Mouse (Mus musculus) urinary bladder, adult 18-20 months (tissue): Measurements from ENCODE around the gene Ager.
A peak's percentile ranks its signal among the peaks of the same experiment; 100 is the strongest.

Experiments used
- DNase-seq, 2 experiments: peaks; one replicate each; pipeline ENCODE4 v3.0.0; 2022; ENCODE audit warnings: low spot score in 2 of 2, mixed read lengths in 2 of 2

Ager gene

DNA sequence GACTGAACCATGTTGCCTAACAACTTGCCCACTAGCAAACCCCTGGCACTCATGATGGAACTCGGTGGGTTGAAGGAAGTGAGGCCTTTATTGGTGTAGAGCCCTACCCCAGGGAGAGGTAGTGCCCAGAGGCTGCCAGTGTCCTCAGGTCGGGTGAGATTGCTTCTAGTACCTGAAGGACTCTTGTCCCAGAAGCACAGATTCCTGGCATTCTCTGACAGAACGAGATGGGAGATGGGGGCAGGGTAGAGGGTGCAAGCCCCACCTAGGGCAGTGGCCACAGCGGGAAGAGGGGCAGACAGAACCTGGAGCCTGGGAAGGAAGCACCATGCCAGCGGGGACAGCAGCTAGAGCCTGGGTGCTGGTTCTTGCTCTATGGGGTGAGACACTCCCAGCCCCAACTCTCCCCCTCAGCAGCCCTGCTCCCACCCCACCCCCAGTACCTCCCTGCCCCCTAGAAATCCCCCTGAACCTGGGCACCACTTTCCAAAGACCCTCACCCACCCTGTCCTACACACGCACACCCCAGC lies at the start of gene Ager:
Gene Ager, plus strand, starts transcription at position 297 of the 530 bp plus-strand sequence.
- DNase-seq, result no peak

DNA sequence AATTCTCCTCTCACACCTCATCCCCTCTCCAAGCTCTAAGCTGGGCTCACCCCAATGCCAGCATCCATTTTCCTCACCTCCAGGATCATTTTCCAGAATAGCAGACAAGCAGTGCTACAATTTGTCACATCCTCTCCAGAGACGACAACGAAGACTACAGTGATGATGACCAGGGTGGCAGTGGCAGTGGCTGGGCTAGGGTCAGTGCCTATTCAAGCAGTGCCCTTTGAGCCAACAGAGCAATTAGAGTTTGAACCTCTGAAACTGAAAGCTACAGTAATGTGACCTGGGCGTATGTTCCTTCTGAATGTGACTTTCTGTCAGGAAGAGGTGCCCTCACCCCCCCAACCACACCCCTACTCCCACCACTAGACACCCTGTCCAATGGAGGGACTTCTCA lies 48.5 kb upstream of the Ager start:
- DNase-seq, result no peak

DNA sequence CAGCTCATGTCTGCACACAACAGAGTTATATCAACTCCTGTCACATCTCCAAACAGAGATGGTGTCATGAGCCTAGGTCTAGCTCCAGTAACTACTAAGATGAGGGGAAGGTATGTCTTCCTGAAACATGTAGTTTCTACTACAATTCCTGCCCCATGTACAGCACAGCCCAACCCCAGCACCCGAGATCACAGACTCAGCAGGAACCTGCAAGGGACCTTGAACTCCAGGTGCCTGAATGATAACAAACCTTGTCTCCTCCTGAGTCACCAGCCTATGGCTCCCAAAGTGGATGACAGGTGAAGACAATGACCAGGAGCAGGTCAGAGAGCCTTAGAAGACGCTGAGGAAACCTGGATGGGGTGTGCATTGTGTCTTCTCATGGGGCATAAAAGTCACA lies 47.8 kb upstream of the Ager start:
- DNase-seq, result no peak

DNA sequence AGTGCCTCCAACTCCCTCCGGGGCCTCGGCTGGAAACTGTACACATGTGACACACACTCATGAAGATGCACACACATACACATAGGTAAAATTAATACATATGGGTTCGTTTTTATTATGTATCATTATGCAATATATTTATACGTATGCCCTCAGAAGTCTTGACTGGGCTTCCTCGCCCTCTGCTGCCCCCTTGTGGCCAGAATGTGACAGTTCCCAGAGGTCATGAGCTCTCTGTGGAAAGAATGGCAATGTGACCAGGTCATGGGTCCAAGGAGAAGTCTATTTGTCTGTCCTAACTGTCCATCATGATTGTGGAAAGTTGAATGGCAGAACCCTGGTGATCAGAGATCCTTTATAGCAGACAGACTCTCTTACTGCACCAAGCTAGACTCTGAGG lies 42.2 kb upstream of the Ager start:
- DNase-seq, result peak; percentile 66 to 72

DNA sequence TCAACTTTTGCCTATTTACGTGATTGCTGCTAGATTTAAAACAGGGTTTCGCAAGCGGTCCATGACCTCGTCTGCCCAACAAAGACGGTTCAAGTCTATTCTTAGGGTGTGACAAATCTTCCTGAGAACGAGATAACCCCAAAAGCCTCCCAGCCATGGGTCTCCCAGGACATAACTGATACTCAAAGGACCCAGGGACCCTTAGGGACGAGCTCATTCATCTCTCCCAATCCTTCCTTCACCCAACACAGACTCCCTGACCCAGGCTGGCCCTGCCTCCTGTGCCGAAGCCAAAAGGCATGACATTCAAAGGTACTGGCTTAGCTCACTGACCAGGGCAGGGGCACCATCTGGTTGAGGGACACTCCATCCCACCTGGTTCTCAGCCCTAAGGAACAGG lies 41.3 kb upstream of the Ager start:
- no peak for DNase-seq

DNA sequence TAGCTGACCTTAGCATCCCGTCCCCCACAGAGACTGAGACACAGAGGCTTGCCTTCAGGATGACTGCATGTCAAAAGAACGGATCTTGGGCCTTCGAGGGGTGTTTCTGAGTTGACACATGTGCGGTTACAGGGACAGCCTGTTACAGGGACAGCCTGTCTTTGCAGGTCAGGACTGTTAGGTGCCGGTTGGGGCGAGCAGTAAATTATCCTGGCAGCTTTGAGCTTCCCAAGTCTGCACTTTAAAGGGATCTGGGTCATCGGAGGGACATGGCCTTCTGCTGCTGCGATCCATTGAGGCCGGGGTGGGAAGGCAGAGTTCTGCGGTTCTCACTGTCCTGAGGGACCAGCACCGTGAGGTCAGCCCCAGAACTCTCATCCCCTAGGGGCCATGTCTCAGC lies 40.3 kb upstream of the Ager start:
- no peak for DNase-seq

DNA sequence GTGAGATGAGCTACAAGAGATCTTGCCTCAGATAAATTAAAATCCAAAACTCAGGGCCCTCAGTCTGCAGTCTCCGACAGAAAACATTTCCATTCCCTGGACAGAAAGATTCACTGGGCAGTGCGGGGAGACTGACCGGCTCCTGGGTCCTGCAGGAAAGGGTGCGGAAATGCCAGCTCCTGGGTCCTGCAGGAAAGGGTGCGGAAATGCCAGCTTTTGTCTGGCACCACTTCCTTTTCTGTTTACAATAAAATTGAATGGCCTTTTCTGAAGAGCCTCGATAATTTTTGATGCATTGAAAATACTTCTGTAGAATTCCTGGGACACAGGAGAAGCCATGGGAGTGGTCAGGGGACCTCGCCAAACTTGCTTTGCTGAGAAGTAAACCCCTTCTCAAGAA lies 38.5 kb upstream of the Ager start:
- DNase-seq, result no peak

DNA sequence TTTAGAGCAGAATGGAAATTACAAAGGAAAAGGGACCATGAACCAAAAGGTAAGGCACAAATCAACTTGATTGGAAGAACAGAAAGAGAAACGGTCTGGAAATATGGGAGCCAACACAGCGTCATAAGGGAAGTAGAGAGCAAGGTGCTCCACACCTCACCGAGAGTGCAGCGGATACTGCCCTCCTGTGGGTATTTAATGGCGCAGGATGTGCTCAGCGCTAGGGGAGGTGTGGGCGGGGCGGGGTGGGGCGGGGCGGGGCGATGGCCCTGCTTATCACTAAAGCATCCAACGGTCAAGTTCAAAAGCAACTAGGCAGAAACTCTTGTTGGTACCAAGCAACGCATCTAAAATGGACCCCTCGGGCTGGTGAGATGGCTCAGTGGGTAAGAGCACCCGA lies 37.8 kb upstream of the Ager start:
- no peak for DNase-seq

DNA sequence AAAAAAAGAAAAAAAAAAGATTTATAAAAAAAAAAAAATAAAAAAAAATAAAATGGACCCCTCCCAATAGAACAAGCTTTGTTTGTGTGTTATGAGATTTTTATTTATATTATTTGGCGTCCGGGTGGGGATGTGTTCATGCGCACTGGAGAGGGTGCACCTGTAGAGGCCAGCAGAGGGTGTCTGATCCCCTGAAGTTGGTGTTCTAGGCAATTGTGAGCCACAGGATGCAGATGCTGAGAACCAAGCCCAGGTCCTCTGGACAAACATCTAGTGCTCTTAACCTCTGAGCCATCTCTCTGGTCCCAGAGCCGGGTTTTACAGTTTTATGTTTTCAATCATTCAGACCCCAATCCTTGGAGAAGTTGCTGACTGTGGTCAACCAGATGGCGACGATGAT lies 37.2 kb upstream of the Ager start:
- DNase-seq, result no peak

DNA sequence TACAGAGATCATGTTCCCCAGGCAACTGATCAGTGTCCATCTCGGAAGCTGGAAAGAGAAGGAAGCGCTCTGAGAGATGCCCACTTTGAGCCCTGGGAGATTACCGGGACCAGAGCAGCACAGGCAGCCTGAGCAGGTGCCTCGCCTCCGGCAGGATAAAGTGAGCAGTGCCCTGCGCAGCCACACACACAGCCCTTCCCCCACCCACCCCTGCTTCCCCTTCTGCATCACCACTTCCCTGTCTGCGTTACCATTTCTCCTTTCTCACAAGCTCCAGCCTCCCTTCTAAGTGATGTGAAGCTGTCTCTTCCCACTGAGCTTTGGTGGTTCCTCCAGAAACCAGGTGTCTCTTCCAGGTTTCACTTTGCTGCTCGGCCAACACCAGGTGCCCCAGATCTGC lies 36.5 kb upstream of the Ager start:
- no peak for DNase-seq

DNA sequence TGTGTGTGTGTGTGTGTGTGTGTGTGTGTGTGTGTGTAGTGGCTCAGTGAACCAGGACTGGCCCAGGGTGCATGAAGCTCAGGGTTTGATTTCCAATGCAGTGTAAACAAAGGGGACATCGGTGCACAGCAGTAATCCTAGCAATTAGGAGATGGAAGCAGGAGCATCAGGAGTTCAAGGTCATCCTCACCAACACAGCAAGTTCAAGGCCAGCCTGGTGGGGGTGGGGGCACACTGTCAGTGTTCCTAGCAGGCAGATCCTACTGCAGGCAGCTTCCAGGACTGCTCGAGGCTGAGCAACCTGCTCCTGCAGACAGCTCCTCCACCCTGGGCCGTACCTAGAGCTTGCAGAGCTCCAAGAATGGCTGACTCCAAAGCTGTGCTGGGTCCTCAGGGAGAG lies 35.1 kb upstream of the Ager start:
- DNase-seq, result no peak

DNA sequence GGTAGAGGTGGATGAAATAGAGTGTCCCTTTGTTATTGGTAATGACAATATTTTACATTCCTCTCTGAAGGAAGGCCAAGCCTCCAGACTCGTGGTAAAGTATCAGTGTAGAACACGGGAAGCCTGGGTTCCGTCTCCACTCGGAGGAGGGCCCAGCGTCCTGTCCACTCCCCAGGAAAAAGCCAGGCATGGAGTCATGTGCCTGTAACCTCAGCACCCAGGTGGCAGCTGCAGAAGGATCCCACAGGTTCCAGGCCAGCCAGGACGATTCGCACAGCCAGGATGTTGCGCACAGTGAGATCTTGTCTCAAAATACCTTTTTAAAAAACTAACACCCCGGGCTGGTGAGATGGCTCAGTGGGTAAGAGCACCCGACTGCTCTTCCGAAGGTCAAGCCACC lies 34.3 kb upstream of the Ager start:
- no peak for DNase-seq

DNA sequence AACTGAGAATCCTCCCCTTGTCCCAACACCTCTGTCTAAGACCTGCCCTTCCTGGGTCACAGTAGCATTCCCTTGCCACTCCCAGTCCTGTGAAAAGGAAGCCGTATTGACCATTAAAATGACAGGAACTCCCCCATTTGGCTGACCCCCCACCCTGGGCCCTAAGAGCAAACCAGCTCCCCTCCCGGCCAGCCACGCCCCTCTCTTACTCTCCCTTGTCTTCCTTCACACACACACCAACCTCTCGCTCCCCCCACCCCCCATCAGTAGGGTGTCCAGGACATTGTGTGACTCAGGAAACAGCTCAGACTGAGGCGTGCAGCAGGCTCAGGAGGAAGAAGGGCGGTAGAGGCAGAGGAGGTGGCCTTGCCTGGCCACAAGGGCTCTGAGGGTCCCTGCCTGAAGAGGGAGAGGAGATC lies 33.6 kb upstream of the Ager start, which contains the start of gene Notch4:
Gene Notch4, plus strand, starts transcription at position 266 of the 419 bp plus-strand sequence.
- DNase-seq, result no peak

DNA sequence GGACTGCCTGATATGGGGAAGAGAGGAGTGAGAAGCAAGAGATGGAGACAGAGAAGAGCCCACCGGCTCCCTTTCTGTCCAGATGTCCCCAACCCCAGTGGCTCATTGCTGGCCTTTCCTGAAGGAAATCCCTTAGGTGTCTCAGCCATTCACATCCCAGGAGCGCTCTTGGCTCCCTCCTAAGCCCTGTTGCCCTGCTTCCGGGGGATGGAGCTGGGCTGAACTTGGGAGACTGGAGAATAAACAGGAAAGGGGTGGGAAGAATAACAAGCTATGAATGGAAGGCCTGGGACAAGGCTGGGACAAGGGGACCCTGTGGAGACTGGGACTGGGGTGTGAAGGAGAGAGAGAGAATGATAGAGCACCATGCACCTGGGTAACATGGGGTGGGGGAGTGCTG lies 32.9 kb upstream of the Ager start:
- no peak for DNase-seq

DNA sequence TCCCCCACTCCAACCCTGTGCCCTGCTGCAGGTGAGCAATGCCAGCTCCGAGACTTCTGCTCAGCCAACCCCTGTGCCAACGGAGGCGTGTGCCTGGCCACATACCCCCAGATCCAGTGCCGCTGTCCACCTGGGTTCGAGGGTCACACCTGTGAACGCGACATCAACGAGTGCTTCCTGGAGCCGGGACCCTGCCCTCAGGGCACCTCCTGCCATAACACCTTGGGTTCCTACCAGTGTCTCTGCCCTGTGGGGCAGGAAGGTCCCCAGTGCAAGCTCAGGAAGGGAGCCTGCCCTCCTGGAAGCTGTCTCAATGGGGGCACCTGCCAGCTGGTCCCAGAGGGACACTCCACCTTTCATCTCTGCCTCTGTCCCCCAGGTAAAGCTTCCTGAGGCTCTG lies 30.4 kb upstream of the Ager start:
- DNase-seq, result no peak

DNA sequence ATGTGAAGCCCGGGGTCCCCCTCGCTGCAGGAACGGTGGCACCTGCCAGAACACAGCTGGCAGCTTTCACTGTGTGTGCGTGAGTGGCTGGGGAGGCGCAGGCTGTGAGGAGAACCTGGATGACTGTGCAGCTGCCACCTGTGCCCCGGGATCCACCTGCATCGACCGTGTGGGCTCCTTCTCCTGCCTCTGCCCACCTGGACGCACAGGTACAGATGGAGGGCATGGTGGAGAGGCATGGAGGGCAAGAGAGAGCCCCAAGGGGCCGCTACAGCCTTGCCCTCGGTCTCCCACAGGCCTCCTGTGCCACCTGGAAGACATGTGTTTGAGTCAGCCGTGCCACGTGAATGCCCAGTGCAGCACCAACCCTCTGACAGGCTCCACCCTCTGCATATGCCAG lies 29.2 kb upstream of the Ager start:
- DNase-seq, result no peak

DNA sequence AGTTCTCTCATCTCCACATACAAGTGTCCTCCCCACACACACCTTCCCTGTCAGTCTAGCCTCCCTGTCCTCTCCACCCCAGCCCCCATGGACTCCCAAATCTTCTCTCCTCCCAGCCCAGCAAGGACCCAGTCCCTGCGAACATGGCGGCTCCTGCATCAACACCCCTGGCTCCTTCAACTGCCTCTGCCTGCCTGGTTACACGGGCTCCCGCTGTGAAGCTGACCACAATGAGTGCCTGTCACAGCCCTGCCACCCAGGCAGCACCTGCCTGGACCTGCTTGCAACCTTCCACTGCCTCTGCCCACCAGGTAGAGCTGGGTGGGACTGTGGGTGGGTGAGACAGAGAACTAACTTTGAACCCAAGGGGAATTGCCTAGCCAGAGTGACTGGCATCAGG lies 27.7 kb upstream of the Ager start:
- no peak for DNase-seq

DNA sequence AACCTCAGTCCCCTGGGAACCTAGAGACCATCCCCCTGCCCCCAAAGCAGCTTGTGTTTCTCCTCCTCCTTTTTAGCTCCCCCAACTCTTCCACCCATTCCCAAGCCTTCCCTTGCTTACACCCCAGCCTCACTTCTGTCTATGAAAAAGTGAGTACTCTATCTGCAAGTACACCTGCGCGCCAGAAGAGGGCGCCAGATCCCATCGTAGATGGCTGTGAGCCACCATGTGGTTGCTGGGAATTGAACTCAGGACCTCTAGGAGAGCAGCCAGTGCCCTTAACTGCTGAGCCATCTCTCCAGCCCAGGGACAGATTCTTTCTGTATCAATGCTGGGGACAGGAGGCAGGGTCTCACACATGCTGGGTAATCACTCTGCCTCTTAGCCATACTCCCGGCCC lies 25.8 kb upstream of the Ager start:
- DNase-seq, result no peak

DNA sequence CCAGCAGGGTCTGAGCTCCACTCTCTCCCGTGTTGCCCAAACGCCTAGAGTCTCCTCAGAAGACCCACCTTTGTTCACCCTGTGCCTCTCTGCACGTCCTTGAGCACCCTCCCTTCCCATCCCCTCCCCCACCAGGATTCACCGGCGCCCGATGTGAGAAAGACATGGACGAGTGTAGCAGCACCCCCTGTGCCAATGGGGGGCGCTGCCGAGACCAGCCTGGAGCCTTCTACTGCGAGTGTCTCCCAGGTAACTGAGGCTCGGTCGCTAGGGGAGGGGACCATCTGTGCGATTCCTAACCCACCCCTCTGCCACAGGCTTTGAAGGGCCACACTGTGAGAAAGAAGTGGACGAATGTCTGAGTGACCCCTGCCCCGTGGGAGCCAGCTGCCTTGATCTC lies 25.3 kb upstream of the Ager start:
- no peak for DNase-seq

DNA sequence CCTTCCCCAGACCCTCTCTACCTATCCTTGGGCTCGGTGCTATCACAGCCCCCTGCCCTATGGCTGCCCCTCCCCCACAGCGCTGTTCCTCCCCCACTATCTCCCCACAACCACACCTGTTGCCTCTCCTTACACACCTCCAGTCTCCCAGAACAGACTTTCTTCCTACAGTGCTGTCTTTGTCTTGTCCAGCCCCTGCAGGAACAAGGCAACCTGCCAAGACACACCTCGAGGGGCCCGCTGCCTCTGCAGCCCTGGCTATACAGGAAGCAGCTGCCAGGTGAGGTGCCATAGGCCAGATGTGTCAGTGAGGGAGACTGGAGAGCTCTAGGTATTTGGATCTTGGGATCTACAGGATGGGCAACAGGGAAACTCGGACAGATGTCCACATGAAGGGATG lies 21.1 kb upstream of the Ager start:
- DNase-seq, result no peak

DNA sequence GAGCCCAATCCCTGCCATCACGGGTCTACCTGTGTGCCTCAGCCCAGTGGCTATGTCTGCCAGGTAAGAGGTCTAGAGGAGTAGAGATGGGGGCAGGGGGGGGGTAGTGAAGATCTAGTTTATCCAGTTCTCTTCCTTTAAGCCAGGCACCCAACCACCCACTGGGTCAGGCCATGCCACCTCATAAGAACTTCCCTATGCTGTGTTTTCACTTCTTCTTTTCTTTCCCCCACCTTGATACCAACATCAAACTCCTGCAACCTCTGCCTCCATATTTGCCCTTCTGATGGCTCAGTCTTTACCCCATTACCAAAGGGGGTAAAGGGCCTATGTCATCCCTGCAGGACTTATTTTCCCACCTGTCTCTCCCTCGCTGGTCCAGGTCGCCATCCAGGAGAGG lies 19.6 kb upstream of the Ager start:
- DNase-seq, result no peak

DNA sequence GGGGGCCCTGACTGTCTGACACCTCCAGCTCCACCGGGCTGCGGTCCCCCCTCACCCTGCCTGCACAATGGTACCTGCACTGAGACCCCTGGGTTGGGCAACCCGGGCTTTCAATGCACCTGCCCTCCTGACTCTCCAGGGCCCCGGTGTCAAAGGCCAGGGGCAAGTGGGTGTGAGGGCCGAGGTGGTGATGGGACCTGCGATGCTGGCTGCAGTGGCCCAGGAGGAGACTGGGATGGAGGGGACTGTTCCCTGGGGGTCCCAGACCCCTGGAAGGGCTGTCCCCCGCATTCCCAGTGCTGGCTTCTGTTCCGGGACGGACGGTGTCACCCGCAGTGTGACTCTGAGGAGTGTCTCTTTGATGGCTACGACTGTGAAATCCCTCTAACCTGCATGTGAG lies 15.1 kb upstream of the Ager start:
- no peak for DNase-seq

DNA sequence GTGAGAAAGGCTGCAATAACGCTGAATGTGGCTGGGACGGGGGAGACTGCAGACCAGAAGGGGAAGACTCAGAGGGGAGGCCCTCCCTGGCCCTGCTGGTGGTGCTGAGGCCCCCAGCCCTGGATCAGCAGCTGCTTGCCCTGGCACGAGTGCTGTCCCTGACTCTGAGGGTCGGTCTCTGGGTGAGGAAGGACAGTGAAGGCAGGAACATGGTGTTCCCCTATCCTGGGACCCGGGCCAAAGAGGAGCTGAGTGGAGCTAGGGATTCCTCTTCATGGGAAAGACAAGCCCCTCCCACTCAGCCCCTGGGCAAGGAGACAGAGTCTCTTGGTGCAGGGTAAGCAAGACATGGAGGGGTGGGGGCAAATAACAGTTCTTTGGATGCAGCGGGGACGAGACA lies 14.3 kb upstream of the Ager start:
- no peak for DNase-seq

DNA sequence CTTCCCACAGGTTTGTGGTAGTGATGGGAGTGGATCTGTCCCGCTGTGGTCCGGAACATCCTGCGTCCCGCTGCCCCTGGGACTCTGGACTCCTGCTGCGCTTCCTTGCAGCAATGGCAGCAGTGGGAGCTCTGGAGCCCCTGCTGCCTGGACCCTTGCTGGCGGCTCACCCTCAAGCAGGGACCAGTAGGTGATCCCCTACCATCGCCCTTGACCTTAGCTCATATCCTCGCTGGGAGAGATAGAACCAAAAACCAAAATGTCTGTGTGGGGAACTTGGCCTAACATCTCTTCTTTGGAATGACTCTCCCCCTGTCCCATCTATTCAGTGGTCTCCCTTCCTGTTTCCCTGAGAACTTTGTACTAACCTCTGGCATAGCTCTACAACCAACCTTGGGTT lies 13.8 kb upstream of the Ager start:
- no peak for DNase-seq

DNA sequence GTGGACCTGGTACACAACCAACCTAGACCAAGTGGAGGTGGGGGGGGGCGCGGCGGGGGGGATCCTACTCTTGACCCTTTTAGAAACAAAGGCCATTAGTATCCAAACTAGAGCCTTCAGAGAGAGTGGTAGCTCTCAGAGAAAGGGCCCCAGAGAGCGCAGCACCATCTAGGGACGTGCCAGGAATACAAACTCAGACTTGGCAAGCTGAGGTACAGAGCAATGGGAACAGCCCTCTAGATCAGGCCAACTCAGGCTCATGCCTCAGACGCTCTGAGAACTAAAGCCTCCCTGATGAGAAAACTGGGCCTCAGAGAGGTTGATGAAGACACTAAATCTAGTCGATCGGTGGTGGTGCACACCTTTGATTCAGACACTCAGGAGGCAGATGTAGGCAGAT lies 12.5 kb upstream of the Ager start:
- DNase-seq, result no peak
